ENCODE assay signal across 22 mouse cellular contexts in the genomic region with DNA sequence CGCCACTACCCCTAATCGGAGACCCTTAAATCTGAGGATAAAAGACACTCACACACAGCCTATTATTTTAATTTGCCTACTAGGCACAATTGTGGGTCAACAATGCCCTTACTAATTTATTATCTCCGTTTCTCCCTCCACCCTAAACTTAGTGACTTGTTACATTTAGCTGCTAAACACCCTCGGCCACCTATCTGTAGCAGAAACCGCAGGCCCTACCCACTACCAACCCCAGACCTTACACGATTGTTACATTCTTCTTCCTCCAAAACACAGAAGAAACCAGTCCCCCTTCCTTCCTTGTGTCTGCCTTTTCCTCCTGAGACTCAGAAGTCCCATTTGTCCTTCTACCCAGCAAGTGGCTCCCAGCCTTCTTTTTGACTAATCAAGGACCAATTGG.
"Had no signal": no experiment of that assay in that cellular context is flagged by ENCODE, and none has a peak within 500 bp of the region (broad histone marks: within the 10 kb centered on the region; RNA-seq: fewer than 3 reads in every experiment).

No protein-coding gene starts in this region.

- H3K4me3 ChIP-seq: heart, embryonic 10.5 days; heart, embryonic 12.5 days; hindbrain, embryonic 13.5 days; hindbrain, embryonic 15.5 days; kidney, embryonic 15.5 days; limb, embryonic 13.5 days had no signal

- H3K4me1 ChIP-seq: kidney, embryonic 15.5 days had no signal

- H3K9me3 ChIP-seq: heart, embryonic 10.5 days; heart, embryonic 12.5 days; hindbrain, embryonic 13.5 days; hindbrain, embryonic 15.5 days; kidney, embryonic 15.5 days; limb, embryonic 13.5 days had no signal

- H3K9ac ChIP-seq: forebrain, postnatal 0 days; heart, embryonic 12.5 days; hindbrain, embryonic 13.5 days; hindbrain, embryonic 15.5 days; kidney, embryonic 15.5 days; limb, embryonic 13.5 days had no signal

- H3K27me3 ChIP-seq: heart, embryonic 12.5 days; hindbrain, embryonic 13.5 days; hindbrain, embryonic 15.5 days; kidney, embryonic 15.5 days; limb, embryonic 13.5 days had no signal

- H3K27ac ChIP-seq: heart, embryonic 10.5 days; hindbrain, embryonic 13.5 days; hindbrain, embryonic 15.5 days; hindbrain, postnatal 0 days; kidney, embryonic 15.5 days; kidney, postnatal 0 days; limb, embryonic 13.5 days had no signal

- H3K36me3 ChIP-seq: heart, embryonic 10.5 days; heart, embryonic 12.5 days; hindbrain, embryonic 13.5 days; hindbrain, embryonic 15.5 days; kidney, embryonic 15.5 days; limb, embryonic 13.5 days had no signal

- H3K4me2 ChIP-seq: heart, embryonic 12.5 days; hindbrain, embryonic 13.5 days; hindbrain, embryonic 15.5 days; kidney, embryonic 15.5 days; limb, embryonic 13.5 days had no signal

- DNase-seq: forebrain, postnatal 0 days; gastrocnemius, postnatal 14 days; gastrocnemius, postnatal 36 days; heart, adult 18-20 months; heart, postnatal 10 days; kidney, adult 11 months; kidney, adult 2 months; kidney, adult 9 months; kidney, postnatal 14 days; kidney, postnatal 36 days; layer of hippocampus, adult 9-11 months; layer of hippocampus, postnatal 36 days; left cerebral cortex, postnatal 4 days had no signal

- ATAC-seq: forebrain, postnatal 0 days; hindbrain, postnatal 0 days; intestine, embryonic 16.5 days had no signal
